Mouse (Mus musculus): ENCODE results near the gene Snd1.

Gene Snd1

DNA sequence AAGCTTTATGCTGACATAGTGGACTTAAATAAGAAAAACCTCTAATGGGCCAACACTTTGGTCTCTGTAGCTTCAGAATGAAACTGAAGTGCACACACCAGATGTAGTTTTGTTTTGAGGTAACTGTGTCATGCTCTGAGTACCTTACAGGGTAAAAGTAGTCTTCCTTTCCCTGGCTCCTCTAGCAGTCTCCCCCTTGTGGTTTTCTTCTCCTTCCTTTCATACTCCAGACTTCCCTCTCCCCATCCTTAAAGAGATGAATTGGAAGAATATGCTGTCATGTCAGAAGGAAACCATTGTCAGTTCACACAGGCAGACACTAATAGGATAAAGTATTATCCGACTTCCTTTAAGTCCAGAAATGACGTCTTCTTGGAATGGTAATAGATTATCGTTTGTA lies 347.4 kb downstream of the Snd1 start:
- no peak for DNase-seq

GRCm38 (mm10) chr6:28823375-28823774 lies 348.4 kb downstream of the Snd1 start:
- DNase-seq = no peak

DNA sequence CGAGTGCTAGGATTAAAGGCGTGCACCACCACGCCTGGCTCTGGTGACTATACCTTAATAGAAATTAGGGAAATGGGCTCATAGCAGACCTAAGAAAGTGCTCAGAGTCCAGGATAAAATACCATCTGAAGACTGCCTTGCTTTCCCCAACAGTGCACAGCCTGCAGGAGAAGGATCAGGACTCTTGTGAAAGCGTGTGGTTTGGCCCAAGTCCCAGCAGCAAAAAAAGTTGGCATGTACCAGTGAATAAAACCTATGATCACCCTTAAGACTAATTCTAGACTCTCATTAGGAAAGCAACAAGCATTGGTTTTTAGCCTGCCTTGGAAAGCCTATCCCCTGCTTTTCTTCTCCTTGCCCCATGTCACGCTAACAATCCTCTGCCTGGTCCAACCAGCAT lies 348.9 kb downstream of the Snd1 start:
- no peak for DNase-seq

DNA sequence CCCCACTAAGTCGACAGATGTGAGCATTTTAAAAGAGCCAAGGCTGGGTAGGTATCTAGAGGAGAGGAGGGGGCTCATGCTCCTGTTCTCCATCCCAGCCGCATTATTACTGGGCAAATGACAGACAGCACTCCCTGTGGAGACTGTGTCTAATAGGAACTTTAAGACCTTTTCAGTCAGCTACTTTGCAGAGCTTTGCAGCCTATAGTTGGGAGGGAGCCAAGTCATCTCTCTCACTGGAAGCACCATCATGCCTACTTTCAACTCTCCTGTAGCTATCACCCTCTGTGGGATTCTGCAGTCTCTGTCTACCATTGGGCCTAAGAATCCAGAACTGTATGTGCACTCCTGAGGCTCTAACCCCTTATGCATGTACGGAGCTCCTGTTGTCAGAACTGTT lies 351.0 kb downstream of the Snd1 start:
- DNase-seq = no peak

- DNase-seq = no peak
Observed at GRCm38 (mm10) chr6:28826689-28827389, 351.9 kb downstream of the Snd1 start.

GRCm38 (mm10) chr6:28827565-28827964 lies 352.6 kb downstream of the Snd1 start:
- no peak for DNase-seq

GRCm38 (mm10) chr6:28828593-28828992 lies 353.7 kb downstream of the Snd1 start:
- DNase-seq = no peak

- no peak for DNase-seq
Observed at GRCm38 (mm10) chr6:28830306-28830705, 355.4 kb downstream of the Snd1 start.

DNA sequence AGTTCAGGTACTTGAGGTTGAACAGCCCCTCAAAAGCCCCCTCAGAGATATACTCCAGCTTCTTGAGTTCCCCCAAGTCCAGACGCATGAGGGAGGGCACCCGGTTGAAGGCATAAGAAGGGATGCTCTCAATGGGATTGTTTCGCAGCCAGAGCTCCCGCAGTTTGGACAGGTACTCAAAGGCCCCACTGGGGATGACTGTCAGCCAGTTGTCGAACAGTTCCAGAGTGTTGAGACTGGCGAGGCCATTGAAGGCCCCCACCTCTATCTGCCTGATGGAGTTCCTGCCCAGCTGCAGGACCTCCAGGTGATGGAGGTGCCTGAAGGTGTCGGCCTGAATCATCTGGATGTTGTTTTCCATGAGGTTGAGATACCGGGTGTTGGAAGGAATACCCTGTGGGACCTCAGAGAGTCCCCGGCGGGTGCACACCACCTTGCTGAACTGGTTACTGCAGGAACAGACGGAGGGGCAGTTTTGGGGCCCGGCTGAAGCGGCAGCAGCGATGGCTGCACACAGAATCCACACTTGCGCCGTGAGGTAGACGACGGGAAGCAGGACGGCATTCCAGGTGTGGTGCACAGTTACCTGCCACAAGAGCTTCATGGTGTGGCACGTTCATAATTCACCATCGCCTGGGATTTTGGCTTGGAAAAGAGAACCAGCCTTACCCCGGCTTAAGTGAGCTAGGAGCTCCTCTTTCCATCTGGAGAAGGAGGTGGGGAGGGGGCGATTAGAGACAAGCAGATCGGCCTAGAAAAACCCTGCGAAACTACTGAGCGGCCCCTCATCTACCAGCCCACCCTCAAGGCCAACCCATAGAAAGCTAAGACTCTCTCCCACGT lies 356.3 kb downstream of the Snd1 start, which contains the start of gene Lrrc4:
TSS of gene Lrrc4 (minus strand) at position 737 of the 843 bp plus-strand sequence.
- DNase-seq = no peak

- DNase-seq = peak; percentile 25
Observed at GRCm38 (mm10) chr6:28831854-28832750, 357.2 kb downstream of the Snd1 start.

- peak; percentile 39 for DNase-seq
Observed at GRCm38 (mm10) chr6:28832751-28833291, 357.9 kb downstream of the Snd1 start.

GRCm38 (mm10) chr6:28833380-28833822 lies 358.5 kb downstream of the Snd1 start:
- peak; percentile 43 for DNase-seq

DNA sequence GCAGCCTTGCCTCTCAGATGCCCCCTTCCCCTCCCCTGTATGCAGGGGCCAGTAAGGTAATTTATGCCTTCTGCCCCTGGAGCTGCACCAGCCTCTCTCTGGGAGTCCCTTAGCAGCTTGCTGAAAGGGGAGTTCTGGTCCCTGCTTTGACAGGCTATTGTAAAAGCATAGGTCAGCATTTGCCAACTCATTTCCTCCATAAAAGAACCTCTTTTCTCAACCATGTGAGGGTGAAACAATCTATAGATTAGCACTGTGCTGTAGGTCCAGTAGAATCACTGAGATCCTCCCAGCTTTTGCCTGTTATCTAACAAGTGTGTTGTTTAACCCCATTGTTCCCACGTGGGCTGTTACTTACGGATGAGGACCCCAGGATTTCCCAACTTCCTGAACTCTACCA lies 359.1 kb downstream of the Snd1 start:
- DNase-seq = no peak

DNA sequence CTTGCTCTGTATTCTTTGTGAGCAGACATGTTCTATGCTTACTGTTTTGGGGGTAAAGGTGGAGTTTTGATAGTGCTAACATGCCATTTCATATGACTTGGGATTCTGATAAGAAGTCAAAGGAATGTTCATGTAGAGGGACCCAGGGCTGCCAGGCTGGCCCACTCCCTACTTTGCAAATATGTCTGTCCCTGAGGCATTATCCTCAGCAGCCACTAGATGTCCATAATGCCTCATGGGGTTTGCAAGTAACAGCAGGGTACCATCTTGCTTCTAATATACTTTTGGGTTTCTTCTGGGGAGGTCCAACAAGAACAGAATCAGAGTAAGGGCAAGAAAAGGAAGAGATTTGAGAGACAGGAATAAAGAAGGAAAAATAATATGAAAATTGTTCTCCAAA lies 361.7 kb downstream of the Snd1 start:
- no peak for DNase-seq

GRCm38 (mm10) chr6:28841569-28841968 lies 366.6 kb downstream of the Snd1 start:
- DNase-seq = no peak

DNA sequence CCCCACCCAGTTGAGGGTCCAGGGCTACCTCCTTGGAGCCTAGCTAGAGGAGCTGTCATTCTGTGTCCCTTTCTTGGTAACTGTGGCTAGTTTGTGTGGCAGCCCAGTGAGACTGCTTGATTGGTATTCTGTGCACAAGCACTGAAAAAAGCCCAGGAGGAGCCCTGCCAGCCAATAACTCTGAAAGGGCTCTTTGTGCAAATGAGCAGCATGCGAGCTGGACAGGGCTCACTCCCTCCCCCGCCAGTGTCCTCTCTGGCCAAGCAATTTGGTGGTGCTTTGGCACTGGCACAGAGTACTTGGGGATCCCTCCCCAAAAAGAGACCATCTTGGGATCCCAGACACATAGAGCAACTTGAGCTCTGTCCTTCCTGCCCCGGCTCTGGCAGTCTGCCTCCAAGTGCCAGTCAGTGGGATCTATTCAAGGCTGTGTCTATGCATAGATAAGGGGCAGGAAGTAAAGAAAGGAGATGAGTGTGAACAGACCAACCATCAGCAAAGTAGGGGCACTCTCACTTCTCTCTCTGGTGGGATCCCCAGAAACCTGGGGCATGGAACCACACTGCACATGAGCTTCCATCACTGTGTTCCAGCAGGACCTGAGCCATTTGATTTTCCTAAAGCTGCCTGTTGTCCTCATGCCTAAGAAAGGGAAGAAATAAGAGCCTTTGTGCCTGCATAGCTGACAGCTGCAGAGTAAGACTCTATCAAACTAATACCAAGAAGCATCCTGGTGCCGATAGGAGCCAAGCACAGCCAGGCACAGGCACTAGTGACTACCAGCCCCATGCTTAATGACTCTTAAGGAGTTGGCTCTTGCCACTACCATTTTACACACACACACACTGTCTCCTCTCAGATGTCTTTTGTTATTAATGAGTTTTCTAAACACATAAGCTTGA lies 367.7 kb downstream of the Snd1 start:
- no peak for DNase-seq

GRCm38 (mm10) chr6:28845610-28846009 lies 370.7 kb downstream of the Snd1 start:
- DNase-seq = no peak

DNA sequence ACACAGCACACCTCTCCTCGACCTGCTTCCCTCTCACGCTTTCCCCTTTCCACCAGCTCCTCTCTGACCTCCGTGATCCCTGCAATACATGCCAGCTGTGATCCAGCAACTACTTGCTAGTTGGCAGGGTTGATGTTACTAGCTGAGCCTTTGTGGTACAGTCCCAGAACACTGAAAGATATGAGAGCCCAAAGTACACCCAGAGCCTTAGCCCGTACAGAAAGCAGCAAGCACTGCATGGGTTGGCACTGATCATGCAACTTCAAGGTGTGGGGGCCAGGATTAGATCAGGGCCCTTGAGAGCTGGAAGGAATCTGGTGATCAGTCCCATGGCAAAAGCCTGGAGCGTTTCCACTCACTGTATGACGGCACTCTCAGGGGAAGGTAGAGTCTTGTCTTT lies 372.7 kb downstream of the Snd1 start:
- DNase-seq = no peak

- no peak for DNase-seq
Observed at GRCm38 (mm10) chr6:28848285-28848794, 373.4 kb downstream of the Snd1 start.

- no peak for DNase-seq
Observed at GRCm38 (mm10) chr6:28848891-28849290, 374.0 kb downstream of the Snd1 start.

- no peak for DNase-seq
Observed at GRCm38 (mm10) chr6:28849317-28849716, 374.4 kb downstream of the Snd1 start.
